Mouse (Mus musculus) left cerebral cortex, postnatal 36 days (tissue): ENCODE measurements around the gene Hsp90b1. TPM values are rescaled to one million over a fixed set of nuclear protein-coding genes. Genes with fewer than 3 reads are reported as not detected.
"Not testable (repeated sequence)": the region's sequence is repeated elsewhere in the genome, so short reads cannot be mapped to it uniquely, and the experiment has no call there.

Experiments used
- DNase-seq, 2 experiments: peaks; one replicate each; pipeline ENCODE4 v3.0.0; 2021 to 2022; ENCODE audit warnings: low spot score in 2 of 2, mixed read lengths in 1 of 2
- intact Hi-C: fragments of 180-260 bp; cut with DNase I; formaldehyde crosslinking; loops from one replicate; pipeline ENCODE4 v1.15.1; 2025
- microRNA-seq: library from miRNA; unstranded; fragments of <30 nt; microRNA quantifications from one replicate; pipeline ENCODE4 v1.2.0, GENCODE M21; 2022
- total RNA-seq, 2 experiments: library from RNA; stranded (reverse); gene quantifications; 2 replicates each; pipeline ENCODE4 v1.2.3; 2021

Gene Hsp90b1
- total RNA-seq, 2 experiments from 2014 or later = 290 to 352 TPM

DNA sequence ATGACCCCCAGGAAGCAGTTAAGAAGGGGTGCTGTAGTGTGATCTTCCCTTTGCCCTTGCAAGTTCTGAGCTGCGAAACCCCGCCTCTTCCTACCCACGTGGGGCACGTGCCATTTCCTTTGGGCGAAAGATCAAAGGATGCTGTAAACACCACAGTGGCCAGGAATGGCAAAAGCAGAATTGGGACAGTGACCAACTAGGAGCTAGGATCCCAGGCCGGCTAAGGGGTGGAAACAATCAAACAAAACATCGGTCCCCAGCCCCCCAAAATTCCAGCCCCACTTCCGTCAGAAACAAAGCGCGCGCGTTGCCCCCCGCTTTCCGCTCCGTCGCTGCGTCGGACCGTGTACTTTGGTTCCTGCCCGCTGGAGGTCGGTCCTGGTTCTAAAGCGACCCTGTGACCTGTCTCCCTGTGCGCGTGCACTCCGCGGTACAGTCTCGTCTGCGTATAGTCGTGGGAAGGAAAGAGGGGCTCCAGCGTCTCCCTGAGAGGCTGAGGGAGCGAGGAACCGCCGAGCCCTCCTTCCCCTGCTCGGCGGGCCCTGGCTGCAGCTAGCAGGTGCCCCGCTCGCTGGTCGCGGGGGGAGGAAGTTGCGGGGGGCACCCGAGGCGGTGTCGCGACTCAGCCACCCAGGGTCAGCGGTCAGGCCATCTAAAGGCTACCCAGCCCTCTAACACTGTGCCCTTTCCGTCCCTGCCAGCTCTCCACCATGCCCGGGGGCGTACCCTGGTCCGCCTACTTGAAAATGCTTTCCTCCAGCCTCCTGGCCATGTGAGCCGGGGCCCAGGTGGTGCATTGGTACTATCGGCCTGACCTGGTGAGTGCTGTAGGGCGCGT lies 19.9 kb downstream of the Hsp90b1 start:
- intact Hi-C loops = loop anchor here (2.0 kb wide), 1 partner anchor 19 kb away; the partner anchor contains the start of genes Hsp90b1 and Ttc41

DNA sequence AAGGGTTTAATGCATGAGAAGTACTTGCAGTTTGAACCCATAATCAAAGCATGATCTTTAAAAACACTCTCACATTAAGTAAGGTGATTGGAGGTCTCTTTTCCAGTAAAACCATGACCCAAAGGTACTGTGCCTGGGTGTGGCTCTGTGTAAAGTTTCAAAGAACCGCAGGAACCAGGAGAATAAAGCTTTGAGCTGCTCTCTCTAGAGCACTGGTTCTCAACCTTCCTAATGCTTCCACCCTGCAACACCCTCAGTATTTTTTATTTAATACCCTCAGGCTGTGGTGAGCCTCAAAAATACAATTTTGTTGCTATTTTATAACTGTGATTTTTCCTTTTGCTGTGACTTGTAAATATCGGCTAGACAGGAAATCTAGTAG lies 20.5 kb downstream of the Hsp90b1 start:
- intact Hi-C loops = loop anchor here (2.0 kb wide), 1 partner anchor 20 kb away; the partner anchor contains the start of genes Hsp90b1 and Ttc41
- not testable (repeated sequence) for DNase-seq

More for the DNA sequence above, 19.9 kb downstream of the Hsp90b1 start:
- DNase-seq = peak; percentile 80 to 83

DNA sequence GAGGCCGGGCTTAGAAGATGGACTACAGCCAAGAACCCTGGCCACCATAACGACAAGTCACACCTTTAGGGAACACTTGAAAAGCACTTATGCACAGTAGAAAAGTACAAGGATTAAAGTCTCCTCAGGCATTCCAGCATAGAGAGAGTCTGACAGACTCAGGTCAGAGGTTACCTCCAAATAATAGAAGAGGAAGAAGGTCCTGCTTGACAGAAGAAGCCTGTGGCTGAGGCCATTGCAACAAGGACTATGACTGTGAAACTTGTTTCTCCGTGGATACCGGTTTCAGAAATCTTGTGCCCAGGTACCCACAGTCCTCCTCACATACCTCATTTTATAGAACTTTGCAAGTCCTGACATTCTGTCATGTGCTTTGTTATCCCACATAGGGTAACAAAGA lies 34.8 kb downstream of the Hsp90b1 start:
- intact Hi-C loops, DNase-seq: not testable (repeated sequence)

Small RNA genes within 50 kb of the gene (microRNA-seq; reads per million reads assigned to microRNA genes)
- 0.76 reads per million for gene Gm25745

Other genes with a start within 250 kb of the Hsp90b1 start
- 10 to 100 TPM; 28.1 to 34.6 TPM for gene Syn3, start 206.6 kb downstream of the Hsp90b1 start, total RNA-seq
- 1 to 10 TPM; 1.3 to 1.7 TPM for gene Ttc41, start 302 bp upstream of the Hsp90b1 start, total RNA-seq
- 10 to 100 TPM; 19.2 to 24.9 TPM for gene Gm49358, start 58.5 kb upstream of the Hsp90b1 start, total RNA-seq
- gene Nt5dc3, start 73.5 kb upstream of the Hsp90b1 start, total RNA-seq = 10 to 100 TPM; 79.4 to 82.5 TPM